Mouse (Mus musculus): ENCODE data around the gene Kcna2.
A peak's percentile ranks its signal among the peaks of the same experiment; 100 is the strongest.

The Kcna2 gene

DNA sequence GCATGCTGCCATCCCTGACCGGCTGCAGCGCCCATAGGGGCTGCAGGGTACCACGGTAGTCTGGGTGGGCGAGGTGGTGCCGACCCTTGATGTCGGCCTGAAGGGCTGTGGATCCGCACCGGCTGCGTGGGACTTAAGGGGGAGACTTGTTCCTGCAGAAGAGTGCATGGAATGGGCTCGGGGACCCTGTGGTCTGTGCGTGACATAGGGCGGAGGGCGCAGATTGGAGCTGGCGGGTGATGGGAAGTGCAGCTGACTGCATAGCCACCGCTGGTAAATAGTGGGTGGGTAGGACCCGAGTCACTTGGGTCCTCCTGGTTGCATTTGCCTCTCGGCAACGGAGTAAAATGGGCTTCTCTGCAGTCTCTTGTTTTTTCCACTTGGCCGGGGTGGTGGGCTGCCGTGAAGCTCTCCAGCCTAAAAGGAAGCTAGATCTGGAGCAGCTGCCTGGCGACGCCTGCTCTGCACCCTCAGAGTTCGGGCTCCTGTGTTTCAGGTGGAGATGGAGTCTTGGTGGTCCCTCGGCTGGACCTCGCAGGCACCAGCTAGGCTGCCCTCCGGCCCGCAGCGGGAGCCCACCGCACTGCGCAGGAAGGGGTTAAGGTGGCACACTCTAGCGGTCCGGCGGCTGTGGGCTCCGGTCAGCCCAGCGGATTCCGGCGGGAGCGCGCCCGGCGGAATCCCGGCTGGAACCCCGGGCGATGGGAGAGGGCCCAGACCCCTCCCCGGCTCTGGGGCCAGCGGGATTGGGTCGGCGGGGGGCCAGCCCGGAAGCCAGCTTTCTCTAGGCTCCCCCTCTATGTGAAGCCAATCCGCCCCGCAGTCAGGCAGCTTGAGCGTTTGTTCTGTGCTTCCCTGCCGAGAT is 1.1 kb downstream of the Kcna2 start:
- DNase-seq, result peak; percentile 75

DNA sequence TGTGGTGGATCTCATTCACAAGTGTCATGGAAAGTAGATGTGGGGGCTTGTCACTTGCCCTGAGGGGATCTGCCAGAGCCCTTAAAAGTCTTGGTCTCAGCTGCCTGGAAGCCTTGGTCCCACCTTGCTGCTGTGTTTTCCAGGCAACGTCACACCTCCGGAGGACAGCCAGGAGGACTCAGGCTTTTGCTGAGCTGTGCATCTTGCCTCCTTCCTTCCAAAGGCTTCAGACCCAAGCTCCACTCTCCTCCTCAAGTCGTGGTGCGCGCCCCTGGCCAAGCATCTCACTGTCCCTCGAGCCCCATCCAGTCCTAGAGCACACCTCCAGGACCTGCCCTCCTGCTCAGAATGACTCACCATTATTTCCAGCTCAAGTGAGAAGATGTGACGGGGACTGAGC is 2.1 kb downstream of the Kcna2 start:
- DNase-seq, result peak; percentile 38

DNA sequence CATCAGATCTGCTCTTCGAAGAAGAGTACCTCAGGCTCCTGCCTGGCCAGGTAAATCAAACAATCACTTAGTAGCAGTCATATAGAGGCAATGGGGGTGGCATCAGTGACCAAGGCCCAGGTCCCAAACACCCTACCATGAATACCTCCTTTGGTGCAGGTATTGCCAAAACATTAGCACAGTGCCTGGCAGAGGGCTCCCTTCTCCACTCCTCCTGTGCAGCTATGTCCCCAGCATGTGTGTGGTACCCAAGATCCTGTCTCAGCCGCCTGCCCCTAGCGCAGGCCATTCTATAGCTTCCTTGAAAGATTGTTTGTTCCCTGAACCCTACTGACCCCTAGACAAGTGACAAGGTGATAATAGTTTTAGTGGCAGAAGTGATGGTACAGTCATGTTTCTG is 2.5 kb downstream of the Kcna2 start:
- DNase-seq, result no peak

DNA sequence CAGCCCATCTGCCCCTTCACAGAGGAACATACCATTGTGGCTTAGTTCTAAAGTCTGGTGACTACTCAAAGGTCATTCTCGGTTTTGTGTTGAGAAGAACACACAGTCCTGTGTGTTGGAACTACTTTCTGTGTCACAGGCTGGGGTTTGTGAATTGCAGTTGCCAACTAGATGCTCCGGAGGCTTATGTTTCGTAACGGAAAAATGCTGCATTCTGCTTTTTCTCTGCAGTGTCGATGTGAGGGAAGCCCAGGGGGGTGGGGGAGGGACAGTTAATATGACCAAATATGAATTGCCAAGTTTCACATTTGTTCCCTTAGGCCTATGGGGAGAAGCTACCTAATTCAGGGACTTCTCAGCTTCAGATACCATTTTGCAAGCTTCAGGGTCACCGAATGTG is 5.0 kb downstream of the Kcna2 start:
- peak; percentile 44 for DNase-seq

DNA sequence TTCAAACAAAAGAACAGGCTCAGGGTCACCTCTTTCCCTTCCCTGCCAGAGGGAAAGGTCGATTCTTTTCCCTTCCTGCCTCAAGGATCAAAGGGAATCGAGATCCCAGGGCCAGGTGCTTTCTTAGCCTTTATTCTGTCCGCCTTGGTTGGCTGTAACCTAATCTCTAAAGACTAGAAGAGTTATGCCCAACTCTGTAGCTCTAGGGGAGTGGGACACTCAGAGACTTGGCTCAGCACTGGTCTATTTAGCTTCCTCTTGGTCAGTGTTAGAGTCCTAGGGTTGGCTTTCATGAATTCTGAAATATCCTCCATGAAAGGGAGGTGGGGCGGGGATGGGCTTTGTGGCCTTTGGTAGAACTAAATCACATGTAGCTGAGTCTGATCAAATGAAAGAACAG is 11.6 kb downstream of the Kcna2 start:
- no peak for DNase-seq

DNA sequence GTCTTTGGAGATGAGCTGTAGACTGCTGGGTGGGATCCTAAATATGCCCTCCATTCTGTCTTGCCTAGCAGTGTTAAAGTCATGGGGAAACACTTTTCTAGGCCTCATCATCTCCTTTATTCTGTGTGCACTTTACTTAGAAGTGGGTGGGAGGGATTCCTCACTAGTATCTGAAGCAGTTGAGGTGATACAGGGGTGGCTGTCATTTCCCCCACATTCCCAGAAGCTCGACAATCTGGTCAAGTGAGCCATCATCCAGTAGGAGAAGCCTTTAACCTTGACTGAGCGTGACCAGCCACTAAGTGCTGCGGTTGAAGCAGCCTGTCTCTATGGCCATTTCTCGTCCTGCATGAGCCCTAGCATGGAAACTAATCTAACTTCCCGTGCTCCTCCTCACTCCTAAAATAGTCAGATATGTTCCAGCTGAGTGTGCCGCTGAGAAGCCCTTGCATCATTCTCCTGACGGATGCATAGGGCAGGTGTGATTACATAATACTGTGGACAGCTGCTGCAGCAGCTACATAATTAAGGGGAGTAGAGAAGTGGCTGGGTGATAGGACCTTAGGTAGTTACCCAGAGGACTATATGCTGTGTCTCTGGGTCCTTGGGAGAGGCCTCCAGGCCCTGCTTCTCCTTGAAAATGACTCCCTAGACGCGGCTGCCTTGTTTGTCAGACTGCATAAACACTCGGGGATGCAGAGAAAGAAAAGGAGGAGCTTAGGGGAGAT is 12.2 kb downstream of the Kcna2 start:
- peak; percentile 39 for DNase-seq

DNA sequence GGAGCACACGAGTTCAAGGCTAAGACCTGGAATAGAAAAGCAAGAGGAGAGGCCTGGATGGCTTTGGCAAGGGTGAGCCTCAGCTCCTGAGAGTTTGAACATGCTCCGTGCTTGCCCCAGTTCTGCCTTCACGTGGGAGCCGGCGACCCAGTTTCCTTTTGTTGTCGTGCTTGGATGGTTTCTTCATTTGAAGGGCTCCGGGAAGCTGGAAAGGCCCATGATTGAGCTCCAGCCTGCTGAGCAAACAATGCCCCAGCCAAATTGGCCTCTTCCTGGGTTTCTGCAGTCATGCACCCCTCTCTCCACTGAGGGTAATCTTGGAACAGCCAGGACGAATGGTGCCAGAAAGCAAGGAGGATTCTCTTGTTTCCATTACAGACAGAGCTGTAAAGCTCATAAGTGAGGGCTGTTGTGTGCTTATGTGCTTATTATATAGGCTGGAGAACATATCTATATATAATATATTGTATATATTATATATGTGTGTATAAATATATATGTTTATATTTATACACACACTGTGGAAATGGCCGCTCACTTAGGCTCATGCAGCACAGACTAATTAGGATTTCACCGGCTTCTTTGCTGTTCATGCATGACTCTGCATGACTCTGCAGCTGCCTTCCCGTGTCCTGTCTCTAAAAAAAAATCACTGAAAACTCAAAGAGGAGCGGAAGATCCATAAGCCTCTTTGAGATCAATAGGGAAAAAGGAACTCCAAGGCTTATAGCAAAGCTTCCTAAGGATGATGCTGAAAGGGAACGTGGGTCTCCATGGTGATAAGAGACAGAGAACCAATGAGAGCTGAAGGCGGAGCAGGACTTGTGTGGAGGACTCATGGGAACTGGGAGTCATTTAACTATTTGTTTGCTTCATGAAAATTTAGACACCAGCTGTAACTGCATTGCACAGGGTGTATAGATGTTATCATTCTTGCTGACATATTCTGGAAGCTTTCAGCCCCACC is 13.1 kb downstream of the Kcna2 start:
- peak; percentile 86 for DNase-seq

DNA sequence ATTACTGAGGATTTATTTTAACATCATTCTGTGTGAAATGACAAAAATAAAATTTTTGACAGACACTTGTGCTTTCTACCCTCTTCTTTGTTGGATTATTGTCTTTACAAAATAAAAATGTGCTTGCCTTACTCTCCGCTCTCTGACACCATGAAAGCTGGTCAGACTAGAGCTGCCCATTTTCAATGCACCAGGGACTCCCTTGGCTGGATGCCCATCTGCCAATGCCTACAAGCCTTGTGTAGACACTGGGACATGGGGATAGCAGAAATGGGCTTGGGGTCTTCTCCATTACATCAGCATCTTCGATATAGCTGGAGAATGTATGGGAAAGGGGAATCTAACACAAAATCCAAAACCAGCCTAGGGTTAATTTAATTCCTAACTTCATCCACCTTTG is 14.0 kb downstream of the Kcna2 start:
- no peak for DNase-seq

DNA sequence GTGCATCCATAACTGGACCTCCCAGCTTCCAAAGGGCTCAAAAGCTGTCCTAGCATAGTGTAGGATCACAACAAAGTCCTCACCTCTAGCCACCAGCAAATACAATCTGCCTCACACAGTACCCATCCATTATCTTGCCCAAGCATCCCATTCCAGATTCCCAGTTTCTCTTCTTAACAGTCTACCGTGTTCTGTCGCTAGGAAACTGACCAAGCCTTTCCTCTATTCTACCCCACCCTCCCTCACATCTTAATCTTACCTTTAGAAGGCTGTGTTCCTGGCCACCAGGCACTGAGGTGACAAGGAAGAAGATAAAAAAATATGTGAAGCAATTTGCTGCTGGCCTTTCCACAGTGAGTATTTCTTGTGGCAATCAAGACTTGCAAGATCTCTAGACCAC is 14.8 kb downstream of the Kcna2 start:
- no peak for DNase-seq

DNA sequence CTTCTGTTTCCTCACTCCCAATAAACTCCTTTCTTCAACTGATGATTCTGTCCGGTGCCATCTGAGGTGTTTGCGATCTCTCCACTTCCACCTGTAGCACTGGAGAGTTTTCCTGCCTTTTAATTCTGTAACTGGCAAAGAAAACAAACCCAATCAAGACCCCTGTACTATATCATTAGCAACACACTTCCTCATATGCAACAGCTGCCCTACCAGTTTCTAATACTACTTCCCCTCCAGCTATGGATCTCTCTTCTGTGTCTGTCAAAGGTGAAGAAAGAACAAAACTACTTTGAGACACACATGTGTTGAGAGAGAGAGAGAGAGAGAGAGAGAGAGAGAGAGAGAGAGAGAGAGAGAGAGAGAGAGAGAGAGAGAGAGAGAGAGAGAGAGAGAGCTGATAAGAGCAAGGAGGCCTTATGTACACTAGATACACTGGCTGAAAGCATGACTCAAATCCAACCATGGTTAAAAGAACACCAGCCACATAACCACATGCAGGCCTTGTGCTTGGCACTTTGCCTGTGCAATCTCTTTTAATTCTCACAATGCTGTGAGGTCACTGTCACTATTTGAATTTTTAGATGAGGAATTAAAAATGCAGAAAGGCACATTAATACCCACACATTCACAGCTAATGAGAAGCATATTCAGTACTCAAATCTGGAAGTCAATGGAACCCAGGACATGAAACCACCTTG is 19.1 kb downstream of the Kcna2 start:
- no peak for DNase-seq

DNA sequence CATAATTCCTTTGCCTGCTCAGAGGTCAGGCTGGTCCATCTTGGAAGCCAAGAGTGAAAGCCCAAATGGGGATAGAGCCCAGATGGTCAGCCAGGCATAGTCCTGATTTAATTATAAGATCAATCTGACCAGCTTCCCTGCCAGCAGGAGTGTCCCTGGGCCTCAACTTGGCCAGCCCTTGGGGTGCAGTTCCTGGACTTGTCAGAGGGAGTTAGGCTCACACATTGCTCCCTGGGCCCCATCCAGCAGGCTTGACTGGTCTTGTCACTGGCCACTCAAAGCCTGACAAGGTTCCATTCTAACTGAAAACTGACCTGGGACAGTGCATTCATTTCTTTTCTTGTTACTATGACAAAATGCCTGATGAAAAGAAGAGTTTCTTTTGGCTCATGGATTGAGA is 21.4 kb downstream of the Kcna2 start:
- no peak for DNase-seq

DNA sequence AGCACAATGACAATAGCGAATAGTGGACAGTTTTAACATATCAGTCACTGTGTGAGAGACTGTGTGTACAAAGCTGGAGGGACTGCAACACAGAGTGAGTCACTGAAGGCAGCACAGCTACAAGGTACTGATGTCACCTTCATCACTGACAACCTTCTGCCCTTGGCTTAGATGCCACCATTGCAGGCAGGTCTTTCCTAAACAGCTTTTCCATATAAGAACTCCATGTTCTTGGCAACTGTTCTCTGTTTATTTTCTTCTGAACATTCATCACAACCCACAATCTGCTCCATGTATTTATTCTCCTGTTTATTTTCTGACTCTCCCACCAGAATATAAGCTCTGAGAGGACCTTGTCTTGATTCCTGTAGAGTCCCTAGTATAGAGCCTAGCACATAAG is 26.7 kb downstream of the Kcna2 start:
- DNase-seq, result no peak

DNA sequence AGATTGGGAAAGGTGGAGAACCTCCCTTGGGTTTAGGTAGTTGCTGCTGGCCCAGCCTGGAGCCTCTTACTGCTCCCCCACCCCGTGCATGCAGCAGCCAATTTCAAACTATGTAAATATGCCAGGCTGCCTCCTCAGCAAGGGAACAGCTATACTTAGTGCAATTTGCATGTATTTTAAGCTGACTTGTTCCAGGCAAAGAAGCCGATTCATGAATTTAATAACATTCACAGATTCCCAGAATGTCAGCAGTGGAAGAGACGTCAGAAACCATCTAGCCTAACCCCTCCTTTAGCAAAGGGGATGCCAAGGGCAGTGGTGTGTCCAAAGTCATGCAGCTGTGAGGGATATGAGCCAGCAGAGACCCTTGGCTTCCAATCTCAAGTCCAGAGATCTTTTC is 27.5 kb downstream of the Kcna2 start:
- peak; percentile 84 for DNase-seq

DNA sequence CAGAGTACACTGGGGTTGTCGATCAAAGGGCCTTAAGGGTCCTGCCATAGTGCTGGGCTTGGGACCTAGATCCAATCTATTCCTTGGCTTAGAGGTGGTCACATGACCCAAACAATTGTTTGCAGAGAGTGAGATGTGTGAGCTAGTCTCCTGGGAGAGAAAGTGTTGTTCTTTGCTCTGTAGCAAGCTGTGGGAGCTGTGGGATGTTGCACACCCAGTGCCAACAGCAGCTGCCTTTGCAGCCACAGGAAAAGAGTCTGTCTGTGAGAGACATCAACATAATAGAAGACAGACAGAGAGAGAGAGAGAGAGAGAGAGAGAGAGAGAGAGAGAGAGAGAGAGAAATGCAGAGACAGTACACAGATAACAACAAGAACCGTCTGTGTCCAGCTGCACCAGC is 28.3 kb downstream of the Kcna2 start:
- no peak for DNase-seq

DNA sequence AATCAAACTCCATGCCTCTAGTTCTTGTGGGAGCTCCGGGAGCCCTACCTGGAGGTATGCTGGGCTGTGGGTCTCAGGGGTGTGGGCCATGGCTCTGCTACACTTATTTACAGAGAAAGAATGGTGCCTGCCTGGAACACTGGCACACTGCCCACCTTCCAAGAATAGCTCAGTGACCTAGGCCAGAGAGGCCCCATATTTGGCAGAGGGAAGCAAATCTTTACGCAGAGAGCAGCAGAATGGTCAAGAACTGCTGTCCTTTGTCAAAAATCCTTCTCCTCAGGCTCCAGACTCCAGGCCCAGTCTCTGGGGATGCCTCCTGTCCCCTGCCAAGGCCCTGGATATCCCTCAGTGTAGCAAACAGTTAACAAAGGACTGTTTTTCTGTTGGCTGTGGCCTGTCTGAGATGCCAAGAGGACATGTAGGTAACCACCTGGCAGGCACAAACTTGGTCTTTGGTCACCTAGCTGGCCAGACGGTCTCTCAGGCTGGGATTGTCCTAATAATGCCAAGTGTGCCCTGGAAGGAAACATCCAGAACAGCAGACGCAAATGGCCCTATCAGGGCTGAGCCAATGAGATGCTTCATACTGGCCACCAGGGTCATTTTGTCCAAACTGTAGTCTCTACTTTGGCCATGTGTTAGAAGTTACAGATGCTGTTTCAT is 29.8 kb downstream of the Kcna2 start:
- no peak for DNase-seq

DNA sequence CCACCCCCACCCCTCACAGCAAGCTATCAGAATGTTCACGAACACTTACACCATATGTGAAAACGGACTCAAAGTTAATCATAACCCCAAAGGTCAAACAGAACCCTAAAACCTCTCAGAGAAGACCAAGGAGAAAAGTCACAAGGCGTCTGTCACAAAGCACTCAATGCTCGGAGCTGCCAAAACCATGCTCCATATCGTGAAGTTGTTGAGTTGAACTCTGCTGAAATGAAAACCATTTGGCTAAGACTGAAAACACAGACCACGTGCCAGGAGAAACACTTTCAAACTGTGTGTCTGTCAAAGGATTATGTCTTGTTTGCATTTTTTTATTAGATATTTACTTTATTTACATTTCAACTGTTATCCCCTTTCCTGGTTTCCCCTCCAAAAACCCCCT is 30.9 kb downstream of the Kcna2 start:
- DNase-seq, result no peak

DNA sequence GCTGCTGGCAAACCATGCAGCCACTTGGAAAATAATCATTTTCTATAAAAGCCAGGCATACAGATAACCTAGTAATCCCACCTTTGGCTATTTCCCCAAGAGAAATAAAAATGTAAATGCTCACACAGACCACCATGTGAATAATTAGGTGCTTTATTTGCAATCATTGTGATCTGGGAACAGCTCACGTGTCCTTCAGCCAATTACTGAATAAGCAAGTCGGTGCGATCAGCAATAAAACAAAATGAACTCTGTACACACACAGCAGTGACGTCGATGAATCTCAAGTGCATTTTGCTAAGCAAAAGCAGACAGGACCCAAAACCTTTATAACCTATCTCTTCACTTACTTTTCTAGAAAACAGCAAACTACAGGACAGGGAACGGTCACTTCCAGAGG is 31.7 kb downstream of the Kcna2 start:
- DNase-seq, result no peak

DNA sequence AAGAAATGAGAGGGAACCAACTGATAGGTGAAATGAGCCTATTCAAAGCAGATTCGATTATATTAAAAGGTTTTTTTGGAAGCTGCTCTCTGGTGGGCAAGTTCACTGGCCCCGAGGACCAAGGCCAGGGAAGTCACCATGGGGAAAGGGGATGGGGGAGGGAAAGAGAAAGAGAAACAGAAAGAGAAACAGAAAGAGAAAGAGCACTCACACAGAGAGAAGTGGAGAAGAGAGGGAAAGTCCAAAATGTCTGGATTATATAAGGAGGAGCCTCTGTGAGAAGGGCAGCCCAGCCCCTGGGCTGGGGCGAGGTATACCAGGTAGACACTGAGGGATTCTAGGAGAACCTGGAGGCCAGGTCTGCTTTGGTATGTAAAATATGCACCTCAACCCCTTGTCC is 33.5 kb downstream of the Kcna2 start:
- DNase-seq, result no peak

DNA sequence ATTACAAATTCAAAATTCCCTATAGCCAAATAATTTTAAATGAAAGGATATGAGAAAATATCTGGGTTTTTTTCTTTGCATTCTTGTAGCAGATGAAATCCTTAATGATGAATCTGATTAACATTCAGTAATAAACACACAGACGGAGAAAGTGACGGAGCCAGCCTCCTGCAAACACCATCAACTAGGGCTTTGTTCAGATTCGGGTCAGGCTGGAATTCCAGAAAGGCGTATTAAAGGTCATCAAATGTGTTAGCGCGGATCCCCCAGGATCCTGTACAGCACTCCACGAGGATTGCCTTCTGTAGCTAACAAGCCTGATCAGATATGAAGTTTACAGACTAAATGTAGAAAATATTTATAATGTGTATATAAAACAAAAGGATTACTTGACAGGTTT is 46.2 kb downstream of the Kcna2 start:
- no peak for DNase-seq

DNA sequence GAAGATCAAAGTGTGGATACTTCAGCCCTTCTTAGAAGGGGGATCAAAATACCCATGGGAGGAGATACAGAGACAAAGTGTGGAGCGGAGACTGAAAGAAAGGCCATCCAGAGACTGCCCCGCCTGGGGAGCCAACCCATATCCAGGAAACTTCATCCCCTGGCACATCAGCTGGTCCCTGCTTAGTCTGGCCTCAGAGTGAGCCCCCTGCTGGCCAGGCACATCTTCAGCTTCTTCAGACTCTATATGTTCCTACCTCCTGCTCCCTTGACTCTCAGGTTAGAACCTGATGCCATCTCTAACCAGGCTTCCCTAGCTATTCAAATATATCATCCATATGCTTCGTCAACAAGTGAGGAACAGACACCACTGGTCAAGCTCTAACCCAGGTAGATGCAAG is 48.1 kb downstream of the Kcna2 start:
- peak; percentile 57 for DNase-seq

DNA sequence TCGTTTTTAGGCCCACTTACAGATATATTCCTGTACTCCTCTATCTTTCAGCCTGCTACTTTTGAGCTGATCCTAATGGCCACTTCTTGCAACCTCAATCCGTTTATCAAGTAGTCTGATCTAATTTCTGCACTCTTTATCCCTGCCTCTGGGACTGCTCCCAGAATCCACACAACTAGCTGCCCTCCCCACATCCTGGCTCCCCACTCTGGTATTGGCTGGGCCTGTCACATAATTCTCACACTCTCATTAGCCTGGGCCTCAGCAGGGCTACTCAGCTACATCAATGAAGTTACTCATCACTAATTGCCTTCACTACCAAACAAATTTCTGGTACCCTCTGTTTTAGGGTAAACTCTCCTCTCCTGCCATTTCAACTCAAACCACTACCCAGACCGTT is 49.5 kb downstream of the Kcna2 start:
- no peak for DNase-seq

All from right cerebral cortex, adult 18-20 months (tissue).